Mouse (Mus musculus): ENCODE results near the gene Rbak.
"Not testable (repeated sequence)": the region's sequence is repeated elsewhere in the genome, so short reads cannot be mapped to it uniquely, and the experiment has no call there.

Rbak gene

DNA sequence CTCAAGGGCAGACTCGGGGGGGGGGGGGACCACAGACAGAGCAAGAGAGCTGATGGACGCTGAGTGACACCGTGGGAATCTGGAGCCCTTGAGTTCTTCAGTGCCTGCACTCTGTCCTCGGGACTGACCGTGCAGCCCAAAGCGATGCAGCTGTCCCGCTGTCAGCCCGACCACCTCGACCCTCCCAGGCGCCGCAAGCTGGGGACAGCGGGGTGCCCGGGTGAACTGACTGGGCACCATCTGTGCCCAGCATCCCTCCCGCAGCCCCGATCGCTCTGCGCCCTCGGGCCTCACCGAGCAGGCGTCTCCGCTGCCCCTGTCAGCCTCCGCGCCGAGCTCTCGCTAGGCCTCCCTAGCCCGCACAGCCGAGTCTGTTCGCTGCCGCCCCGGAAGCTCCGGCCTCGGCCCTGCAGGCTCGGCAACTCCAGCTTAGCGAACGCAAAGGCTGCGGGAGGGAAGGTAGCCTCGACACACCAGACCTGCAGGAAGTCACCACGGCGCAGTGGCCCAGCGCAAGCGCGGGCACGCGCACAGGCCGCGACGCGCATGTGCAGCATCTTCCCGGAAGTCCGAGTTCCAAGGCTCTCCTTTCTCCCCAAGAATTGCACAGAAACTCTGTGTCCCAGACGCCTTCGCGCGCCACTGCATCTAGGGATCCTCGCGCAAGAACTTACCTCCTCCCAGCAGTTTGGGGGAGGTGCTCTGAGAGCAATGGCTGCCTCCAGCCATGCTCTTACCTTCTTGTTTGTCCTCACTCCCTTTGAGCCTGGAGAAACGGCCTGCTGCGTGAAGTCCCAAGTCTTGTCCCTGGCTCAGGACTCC, at the start of gene Rbak, which contains the start of gene Spdye4b:
Gene Rbak, minus strand, starts transcription at position 521 of the 822 bp plus-strand sequence.
Gene Spdye4b, plus strand, starts transcription at position 763 of the 822 bp plus-strand sequence.
- DNase-seq: peak; percentile 94 to 96

DNA sequence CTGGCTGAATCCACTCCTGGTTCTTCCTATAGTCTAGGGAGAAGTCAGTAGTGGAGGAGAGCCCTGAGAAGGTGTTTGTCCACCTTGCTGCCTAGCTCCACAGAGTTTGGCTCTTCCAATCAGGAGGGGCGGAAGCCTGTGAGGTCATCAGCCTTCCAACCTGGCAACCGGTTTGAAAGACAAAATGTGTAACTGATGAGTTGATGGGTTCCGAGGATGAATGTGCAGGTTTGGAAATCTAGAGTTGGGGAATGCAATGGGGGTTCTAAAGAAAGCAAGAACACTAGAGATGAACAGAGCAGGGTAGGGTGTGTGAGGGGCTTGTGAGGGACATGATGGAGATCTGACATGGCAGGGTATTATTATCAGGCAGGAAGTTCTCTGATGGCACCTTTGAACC, 46.2 kb upstream of the Rbak start, which contains the start of gene Spdye4a:
Gene Spdye4a, minus strand, starts transcription at position 101 of the 400 bp plus-strand sequence.
- no peak for DNase-seq

DNA sequence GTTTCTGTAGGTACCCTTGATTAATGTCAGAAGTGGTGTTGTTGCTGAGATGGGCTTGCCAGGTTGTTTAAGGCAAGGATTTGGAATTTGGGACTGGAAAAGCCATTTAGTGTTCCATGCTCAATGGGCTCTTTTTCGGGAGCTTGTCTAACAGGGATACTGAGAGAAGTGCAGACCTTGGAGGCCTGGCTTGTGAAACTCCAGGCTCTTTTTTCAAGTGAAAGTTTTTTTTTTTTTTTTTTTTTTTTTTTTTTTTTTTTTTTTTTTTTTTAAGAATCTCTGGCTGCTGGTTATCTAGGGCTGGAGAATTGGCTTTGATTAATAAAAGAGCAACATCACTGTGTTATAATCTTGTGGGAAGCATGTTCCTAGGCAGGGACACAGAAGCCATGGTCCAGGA, 41.7 kb upstream of the Rbak start:
- DNase-seq: no peak

DNA sequence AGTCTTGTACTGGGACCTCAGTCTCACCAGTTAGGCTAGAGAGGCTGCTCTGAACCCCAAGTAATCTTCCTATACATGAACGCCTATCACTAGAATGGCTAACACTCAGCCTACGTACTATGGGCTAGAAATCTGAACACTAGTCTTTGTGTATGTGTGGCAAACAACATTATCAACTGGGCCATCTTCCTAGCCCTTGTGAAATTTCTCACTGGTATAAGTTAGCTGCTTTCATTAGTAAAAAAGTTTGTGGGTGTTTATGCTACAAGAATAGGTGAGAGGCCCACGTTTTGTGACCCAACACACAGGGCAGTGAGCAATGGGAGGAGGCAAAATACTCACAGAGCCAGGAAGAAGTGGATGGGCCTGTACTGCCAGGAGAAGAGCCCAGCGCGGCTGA, 40.4 kb upstream of the Rbak start:
- no peak for DNase-seq

DNA sequence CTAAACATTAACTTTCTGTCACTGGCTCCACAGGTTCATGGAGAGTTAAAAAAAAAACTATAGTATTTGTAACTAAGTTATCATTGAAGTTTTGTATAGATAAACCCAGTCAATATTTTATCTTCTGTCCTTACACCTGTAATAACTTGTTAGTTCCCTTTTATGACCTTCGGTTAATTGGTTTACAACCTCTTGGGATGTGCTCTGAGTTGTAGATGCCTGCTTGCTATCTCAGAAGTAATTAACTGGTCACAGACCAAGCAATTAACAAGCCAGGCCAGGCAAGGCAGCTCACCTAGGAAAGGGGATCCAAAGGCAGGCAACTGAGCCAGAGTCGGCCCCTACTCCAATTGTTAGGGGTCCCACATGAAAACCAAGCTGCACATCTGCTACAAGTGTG, 33.3 kb upstream of the Rbak start:
- no peak for DNase-seq

DNA sequence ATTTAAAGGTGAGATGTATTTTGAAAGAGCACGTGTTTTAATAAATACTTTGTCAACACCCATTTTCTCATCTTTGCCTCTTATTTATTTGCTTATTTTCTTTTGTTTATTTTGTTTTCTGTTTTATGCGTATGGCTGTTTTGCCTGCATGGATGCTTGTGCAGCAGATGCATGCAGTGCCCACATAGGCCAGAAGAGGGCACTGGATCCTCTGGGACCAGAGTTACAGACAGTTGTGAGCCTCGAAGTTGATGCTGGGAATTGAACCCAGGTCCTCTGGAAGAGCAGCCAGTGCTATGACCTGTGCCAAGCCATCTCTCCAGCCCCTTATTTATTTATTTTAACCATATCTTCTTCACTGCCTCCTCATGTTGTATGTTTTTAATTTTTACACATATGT, 24.4 kb upstream of the Rbak start:
- no peak for DNase-seq

DNA sequence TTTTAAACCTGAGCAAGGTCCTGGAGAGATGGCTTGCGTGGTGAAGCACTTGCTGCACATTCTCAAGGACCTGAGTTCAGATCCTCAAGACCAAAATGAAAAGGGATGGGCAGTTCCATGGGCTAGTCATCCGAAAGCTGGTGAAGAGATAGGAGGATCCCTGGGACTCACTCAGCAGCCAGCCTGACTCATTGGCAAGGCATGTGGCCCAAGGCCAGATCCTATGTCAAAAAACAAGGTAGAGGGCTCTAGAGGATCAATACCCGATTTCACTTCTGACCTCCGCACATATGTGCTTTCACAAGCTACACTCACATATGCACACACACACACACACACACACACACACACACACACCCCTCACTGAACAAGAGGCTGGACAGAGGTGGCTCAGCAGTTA, 15.9 kb upstream of the Rbak start:
- DNase-seq: no peak

DNA sequence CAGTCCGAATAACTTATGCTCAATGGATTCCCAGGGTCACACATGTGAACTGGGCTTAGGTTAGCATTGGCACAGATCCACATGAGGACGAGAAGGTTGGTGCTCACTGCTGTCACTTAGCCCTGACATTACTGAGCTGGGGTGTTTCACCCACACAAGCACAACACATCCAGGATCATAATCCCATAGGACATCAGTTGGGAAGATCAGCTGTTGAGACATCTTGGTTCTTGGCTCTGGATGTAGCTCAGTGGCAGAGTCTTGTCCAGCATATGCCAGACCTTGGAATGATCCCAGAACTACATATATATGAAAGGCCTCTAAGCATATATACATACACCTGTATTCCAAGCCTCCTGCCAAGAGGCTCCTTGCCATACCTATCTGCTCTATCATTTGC, 14.6 kb upstream of the Rbak start:
- DNase-seq: no peak

DNA sequence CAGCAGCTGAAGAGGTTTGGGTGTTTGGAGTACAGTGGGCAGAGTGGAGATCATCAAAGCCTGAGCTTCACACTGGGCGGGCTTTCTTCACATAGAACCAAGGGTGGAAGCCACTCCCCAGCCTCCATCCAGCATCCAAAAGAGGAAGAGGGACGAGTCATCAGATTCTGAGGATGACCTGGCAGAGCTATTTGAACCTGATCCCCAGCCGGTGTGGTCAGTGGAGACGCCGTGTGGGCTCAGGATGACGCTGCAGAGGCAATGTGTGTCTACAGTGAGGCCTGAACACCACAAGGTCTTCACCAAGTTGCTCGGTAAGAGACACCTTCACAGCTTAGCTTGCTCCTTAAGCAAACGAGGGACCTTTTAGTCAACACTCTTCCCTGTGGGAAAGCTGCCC, 14.2 kb upstream of the Rbak start:
- DNase-seq: not testable (repeated sequence)

DNA sequence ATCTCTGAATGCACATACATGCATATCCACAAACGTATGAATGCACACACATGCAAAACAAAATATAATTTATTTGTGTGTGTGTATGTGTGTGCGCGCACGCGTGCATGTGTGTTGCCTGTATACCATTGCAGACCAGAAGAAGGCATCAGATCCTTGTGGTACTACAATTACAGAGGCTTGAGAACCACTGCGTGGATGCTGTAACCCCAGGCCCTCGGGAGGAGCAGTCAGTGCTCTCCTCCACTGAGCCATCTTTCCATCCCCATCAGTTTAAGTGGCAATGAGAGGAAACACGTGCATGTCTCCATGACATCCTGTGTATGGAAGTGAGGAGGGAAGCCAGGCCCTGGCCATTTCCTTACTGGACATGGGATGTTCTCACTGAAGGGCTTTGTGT, 12.2 kb upstream of the Rbak start:
- DNase-seq: no peak

DNA sequence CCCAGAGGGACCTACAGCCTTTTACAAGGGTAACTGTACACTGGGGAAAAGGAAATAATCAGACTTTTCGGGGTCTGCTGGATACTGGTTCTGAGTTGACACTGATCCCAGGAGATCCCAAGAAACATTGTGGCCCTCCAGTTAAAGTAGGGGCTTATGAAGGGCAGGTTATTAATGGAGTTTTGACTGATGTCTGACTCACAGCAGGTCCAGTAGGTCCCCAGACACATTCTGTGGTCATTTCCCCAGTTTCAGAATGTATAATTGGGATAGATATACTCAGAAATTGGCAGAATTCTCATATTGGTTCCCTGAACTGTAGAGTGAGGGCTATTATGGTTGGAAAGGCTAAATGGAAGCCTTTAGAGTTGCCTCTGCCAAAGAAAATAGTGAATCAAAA, 7.4 kb upstream of the Rbak start:
- not testable (repeated sequence) for DNase-seq

DNA sequence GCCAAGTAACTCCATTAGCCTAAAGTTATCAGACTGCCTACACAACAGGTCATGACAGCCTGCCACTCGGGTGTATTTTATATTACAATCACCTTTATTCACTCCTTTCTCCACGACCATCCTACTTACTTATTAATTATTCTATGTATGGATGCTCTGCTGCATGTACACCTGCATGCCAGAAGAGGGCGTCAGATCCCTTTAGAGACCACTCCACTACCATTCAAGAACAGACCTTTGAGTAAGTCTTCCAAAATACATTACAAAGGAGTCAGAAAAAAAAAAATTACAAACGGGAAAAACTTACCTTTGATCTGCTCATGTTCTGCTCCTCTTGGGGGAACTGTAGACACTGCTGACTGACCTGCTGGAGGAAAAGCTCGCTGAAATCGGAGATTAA, 1.4 kb downstream of the Rbak start:
- DNase-seq: no peak

DNA sequence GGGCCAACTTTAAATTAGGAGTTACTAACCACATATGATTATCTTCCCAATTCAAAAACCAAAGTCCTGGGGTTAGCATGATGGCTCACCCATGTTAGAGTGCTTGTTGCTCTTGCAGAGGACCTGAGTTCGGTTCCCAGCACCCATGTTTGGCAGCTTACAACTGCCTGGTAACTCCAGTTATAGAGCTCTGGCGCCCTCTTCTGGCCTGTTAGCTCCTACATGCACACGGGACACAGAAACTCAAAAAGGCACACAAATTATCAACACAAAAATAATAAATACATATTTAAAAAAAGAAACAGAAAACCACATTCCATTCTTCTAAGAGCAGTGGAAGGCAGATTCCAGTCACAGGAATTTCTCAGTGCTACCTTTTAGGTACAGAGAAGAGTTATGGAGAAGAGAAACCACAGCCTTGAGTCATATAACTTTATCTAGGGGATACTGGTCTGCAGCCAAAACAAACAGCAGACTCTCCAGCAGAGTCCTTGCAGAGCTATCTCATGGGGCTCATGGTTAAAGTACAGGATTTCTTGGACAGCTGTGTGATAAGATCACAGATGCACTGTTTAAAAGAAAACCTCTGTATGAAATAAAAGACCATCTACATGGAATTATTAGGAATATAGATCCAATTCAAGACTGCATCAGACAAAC, 2.9 kb downstream of the Rbak start:
- DNase-seq: no peak

DNA sequence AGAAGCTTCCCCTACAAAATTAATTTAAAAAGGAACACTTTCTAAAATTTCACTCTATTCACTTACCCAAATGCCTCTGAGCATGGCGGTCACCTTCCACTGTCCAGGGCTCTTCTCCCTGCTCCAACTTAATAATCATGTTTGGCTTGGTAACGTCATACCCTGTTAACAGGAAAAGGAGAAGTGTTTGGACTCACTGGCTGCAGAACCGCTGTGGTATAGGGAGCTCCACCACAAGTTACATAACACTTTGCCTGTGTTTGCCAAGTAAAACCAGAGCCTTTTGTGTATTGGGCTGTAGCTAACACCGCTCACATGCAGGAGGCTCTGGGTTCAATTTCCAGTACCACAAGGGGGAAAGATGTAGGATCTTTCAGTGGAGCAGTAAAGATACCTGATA, 4.6 kb downstream of the Rbak start:
- DNase-seq: no peak

DNA sequence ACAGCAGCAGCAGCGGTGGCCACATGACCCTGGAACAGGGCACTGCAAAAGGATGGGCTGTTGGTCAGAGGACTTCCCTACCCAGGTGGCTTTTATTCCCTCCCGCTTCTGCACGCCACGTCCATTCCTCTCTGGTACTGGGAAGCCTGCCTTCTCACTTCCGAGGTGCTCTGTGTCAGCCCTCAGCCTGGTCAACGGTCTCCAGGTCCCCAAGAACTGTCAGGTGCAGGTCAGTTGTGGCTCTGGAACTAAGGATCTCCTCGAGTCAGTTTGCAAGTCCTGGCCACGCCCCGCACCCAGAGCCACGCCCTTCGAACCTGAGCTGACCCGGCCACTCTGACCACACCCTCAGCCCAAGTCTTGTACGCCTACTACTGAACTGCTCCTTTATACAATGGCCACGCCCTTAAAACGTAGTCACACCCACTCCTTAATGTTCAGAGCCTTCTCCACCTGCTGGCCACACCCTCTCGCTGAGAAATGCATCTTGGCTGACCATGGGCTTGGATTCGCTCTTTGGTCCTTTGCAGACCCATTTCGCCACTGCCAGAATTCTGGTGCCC, 15.0 kb downstream of the Rbak start:
- peak; percentile 72 to 84 for DNase-seq

DNA sequence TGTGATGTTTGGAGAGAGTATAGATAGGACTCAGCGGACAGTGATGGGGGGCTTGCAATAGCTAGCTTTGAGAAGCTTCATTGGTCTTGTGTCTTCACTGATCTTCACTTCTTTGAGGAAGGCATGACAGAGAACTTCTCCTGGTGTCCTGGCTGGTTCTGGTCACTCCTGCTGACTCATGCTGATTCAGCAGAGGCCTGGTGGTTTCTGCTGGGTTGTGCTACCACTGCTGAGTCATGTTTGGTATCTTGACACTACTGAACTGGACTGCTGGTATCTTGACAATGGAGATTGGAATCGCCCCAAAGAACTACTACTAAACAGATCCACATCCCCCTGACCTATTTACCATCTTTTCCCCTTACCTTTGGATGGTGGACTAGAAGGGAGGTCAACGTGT, 25.0 kb downstream of the Rbak start:
- no peak for DNase-seq

DNA sequence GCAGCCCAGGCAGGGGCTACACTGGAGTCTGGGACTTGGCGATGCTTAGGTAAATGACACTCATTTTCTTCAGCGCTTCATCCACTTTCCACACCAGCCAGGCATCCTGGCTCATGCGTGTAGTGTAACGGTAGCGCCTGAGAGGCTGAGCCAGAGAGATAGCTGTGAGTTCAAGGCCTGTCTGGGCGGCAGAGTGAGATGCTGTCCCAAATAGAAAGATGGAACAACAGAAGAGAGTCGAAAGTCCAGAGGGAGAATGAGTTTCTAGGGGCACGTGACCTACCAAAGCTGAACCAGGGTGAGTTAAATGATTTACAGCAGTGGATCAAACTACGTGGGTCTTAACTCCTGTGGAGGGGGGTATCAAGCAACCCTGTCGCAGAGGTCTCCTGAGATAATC, 26.8 kb downstream of the Rbak start:
- DNase-seq: no peak

DNA sequence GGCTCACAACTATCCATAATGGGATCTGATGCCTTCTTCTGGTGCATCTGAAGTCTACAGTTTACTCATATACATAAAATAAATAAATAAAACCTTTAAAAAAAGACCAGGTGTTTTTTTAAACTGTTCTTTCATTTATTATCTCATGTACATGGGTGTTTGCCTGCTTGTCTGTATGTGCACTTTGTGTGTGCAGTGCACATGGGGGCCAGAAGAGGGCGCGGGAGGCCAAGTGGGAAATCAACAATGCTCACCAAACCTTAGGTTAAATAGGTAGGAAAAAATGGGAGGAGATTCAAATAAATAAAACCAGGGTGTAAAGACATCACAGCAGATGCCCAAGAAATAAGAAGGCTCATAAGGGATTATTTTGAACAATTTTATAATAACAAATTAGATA, 30.5 kb downstream of the Rbak start:
- DNase-seq: no peak

DNA sequence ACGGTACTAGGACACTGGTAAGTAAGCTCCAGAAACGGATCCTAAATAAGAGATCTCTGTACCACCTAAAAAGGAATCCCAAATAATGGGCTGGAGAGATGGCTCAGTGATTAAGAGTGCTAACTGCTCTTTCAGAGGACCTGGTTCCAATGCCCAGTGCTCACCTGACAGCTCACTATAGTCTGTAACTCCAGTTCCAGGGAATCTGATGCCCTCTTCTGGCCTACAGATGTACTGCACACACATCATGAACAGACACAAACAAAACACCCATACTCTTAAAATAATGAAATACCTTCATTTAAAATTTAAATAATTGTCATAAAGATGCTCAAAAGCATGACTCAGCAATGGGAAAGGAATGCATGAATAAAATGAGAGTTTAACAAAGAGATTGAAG, 31.0 kb downstream of the Rbak start:
- no peak for DNase-seq

DNA sequence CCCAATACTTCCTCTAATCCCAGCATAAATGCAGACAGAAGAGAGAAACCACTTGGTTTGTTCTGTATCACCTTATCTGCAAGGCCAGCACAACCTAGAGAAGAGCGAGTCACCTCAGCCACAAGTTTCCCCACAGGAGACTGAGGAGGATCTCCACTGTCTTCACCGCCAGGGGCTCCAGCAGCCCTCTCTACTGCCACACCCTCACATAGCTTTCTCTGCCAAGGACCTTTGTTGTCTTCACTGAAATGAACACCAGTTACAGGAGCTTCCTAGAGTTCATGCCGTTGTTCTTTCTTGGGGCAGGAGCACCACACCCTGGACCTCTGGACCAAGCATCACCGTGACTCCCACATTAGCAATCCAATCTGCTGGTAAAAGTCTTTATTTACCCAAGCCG, 31.9 kb downstream of the Rbak start:
- DNase-seq: no peak

DNA sequence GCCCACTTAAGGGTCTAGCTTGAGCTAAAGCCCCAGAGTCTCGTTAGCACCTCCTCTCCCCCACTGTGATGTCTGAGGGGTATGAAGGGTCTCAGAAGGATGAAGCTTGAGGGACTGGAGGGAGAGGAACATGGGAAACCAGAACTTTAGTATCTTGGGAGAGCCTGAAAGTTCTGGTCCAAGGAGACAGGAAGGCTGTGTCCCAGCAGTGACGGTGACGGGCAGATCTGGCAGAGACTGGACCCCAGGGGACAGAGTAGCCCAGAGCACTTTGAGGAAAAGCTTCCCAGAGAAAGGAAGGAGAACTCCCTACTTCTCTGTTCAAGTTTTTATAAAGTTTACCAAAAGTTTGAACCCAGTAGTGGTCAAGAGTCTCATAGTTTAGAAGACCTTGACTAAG, 33.1 kb downstream of the Rbak start, which contains the start of gene Olfr718-ps1:
Gene Olfr718-ps1, minus strand, starts transcription at position 101 of the 400 bp plus-strand sequence.
- DNase-seq: no peak

DNA sequence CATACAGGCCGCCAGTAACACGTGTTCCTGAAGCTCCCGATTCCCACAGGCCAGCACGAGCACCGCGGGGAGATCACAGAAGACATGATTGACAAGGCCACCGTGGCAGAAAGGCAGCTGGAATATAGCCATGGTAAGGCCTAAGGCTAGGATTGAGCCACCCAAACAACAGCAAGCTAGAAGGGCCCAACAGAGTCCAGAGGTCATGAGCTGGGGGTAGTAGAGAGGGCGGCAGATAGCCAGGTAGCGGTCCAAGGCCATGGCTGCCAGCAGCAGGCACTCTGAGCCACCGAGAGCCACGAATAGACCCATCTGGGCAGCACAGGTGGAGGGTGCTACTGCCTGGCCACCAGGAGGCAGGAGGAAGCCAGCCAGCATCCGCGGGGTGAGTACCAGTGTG, 43.0 kb downstream of the Rbak start:
- no peak for DNase-seq

DNA sequence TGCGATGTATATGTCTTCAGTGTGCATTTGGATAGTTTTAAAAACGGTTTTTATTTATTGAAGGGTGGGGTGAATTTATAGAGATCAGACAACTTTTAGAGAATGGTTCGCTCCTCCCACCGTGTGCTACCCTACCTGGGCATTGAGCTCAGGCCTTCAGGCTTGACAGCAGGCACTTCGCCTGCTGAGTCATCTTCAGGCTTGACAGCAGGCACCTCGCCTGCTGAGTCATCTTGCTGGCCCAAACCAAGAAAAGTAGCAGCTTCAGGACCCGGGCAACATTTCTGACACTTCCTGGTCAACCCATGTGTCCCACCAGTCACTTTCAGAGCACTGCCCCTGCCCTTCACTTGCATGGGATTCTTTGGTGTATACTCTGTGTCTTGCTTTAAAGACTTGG, 45.5 kb downstream of the Rbak start:
- no peak for DNase-seq
